Mouse (Mus musculus): ENCODE results near the gene Sf3a2.

DNA sequence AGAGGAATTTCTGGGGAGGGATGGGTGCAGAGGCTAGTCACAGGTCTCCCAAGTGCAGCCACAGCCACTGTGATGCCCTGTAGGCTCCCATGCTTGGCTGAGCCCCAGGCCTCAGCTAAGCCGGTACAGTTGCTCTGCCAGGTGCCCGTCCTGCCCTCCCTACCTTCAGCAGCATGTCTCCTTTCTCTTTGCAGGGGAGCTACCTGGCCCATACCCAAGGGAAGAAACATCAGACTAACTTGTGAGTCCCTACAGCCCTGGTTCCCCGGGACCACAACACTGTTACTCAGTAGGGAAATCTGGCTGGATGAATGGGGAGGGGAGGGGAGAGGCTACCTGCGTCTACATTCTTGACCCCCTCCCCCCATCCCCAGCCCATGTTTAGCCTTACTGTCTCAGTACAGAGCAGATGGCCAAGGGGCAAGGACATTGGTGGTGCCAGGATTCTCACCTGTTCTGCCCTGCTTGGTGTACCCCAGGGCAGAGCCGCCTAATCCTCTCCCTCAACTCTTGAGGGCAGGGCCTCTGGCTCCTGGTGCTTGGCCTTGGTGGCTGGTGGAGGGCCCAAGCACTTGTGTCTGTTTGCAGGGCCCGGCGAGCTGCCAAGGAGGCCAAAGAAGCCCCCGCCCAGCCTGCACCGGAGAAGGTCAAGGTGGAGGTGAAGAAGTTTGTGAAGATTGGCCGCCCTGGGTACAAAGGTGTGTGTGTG lies 4.4 kb downstream of the Sf3a2 start:
- TF ChIP-seq SMC3 (IDR thresholded peaks at IDR 0.05; ENCODE audit: low read depth, low read length) (no peak), POLR2A (IDR thresholded peaks at IDR 0.05; ENCODE audit: control insufficient read depth in 1 of 2, insufficient read depth in 1 of 2, low read depth in 1 of 2, low read length in 2 of 2, poor library complexity in 1 of 2) (no peak; a peak in 1 of 4 replicates), TAL1 (IDR thresholded peaks at IDR 0.05; ENCODE audit: low read length) (no peak), CTCF (IDR thresholded peaks at IDR 0.05 in 2 of 3, conservative IDR thresholded peaks at IDR 0.05 in 1 of 3; ENCODE audit: control insufficient read depth in 1 of 3, insufficient read depth in 1 of 3, low read depth in 2 of 3, low read length in 3 of 3, poor library complexity in 1 of 3, severe bottlenecking in 1 of 3) (no peak), MXI1 (IDR thresholded peaks at IDR 0.05; ENCODE audit: low read depth, low read length) (no peak), ETS1 (IDR thresholded peaks at IDR 0.05; ENCODE audit: low read depth, low read length) (no peak), MAX (IDR thresholded peaks at IDR 0.05; ENCODE audit: low read length) (no peak), EP300 (IDR thresholded peaks at IDR 0.05; ENCODE audit: low read depth in 1 of 2, low read length in 2 of 2) (no peak), CHD2 (IDR thresholded peaks at IDR 0.05; ENCODE audit: low read length) (no peak), GATA1 (IDR thresholded peaks at IDR 0.05; ENCODE audit: low read depth, low read length) (no peak)

All from MEL (cell line).